Mouse (Mus musculus): ENCODE results near the gene Tenm3.
"Not testable (repeated sequence)": the region's sequence is repeated elsewhere in the genome, so short reads cannot be mapped to it uniquely, and the experiment has no call there.

Tenm3 gene

DNA sequence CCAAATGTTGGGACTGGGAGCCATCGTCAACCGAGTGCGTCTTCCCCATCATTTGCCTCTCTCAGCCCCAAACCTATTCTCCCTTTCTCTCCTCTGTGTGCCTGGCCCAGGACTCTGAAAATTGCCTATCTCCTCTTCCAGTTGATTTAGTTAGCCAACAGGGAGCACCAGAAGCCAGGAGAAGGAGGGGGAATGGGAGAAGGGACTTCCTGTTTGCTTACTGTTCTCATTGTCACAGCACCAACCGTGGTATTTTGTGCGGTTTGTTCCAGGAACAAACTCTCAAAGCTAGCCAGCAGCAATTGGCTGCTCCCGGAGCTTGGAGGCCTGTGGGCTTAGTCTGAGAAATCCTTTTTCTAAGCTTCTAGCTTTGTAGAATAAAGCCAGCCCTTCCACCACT, 636.2 kb downstream of the Tenm3 start:
- no peak for DNase-seq (ENCODE audit: low read depth, low spot score)

DNA sequence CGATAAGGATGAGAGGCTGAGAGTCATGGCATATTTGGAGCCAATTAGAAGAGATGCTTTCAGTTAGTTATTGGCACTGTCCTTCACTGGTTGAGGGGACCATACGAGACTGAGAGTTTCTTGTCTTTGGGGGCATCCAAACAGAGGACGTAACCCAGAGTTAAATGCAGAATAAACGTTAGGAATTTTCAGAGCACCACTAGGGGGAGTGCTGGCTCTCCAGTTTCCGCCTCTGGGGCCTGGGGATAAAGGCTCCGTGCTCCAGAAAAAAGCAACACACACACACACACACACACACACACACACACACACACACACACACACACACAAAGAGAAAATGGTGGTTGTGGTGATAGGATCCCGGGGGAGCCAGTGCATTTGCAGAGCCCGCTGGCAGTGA, 636.8 kb downstream of the Tenm3 start:
- no peak for DNase-seq (ENCODE audit: low read depth, low spot score)

DNA sequence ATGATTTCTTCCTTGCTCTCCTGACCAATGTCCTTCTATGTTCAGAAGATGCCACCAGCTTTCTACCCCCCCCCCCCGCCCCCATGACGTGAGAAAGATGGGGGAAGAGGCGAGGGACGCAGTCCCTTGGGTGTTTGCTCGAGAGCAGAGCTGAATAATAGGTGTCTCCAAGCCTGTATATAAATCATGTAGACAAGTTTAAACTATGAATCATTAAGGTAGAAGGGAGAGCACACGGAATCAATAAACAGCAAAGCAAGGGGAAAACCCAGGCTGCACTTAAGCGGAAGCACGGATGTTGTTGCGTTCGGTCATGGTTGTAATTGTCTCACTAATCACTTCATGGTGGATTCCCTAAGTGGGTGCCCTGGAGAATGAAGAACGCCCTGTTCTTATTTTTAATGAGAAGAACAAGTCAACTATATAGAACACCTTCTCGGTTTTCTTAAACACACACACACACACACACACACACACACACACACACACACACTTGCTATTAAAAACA, 638.9 kb downstream of the Tenm3 start:
- DNase-seq (ENCODE audit: low read depth, low spot score) = no peak

DNA sequence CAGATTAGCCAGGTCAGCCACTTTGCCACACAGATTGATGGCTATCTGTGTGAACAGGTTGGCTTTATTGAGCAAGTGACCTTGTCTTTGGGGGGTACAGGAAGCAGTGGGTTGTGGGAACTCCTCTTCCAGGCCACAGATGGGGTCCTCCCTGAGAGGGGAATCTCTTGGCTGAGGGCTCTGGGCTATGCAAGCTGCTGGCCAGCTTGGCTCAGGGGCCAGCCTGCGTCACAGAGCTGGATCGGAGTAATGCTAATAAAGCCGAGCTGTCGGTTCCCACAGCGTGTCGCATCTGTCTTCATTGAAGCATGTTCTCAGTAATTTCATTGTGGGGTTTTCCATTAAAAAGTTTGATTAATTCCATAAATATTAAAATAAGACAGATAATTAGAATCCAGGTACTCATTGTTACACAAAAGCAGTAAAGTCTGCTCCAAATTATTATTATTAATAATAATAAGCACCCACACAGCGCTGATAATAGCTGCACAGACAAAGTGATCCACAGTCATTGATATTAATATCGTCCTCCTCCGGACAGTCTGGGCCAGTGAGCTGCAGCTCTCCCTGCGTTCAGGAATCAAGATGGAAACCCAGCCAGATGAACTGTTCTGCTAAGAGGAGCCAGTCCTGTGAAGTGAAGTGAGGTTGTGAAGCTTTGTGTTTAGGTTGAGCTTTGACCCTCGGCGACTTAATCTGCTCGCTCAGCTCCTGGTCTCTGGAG, 639.5 kb downstream of the Tenm3 start:
- DNase-seq (ENCODE audit: low read depth, low spot score) = no peak

DNA sequence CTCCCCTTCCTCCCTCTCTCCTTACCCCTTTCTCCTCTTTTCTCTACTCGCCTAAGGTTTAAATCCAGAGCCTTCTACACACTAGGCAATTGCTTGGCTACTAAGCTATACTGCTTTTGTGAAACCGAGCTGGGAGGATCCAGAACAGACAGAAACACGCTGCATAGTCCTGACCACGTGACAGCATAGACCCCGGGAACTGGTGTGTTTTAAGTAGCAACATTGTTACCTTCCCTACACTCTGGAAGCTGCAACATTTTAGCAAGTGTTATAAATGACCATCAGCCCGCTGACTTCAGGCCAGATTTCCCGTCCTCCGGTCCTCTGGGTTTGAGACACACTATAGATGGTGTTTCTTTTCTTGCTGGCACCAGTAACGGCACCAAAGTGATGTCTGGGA, 640.1 kb downstream of the Tenm3 start:
- DNase-seq (ENCODE audit: low read depth, low spot score) = no peak

DNA sequence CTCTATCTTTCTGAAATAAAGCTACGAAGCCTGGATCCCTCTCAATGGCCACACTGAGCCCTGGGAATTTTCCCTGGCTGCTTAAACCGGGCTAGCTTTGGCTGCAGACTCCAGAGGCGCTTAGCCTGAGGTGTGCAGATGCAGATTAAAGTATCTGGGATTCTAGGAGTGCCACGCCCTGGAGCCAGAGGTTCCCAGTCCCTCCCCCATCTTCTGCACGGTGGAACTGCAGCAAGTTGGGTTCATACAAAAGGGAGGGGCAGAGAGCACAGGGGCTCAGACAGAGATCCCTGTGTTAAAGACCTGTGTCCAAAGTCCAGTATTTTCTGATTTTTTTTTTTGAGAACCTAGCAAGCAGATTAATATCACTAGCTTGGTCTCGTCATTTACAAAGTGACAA, 640.6 kb downstream of the Tenm3 start:
- DNase-seq (ENCODE audit: low read depth, low spot score) = no peak

DNA sequence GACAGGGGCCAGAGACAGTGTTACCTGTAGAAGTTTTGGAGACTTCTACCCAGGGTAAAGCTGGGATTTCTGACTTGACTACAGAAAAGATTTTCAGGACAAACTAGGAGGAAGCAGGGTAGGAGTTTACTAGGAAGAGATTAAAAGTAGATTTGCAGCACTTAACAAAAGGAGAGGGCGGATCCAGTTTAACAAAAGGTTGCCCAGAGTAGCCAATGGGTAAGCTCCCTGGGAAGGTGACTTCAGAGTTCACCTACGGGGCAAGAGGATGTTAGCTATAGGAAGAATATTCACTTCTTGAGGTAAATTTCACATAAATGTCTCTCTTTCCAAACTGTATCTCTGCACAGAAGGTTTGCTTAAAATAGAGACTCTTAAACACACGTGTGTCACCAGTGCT, 641.1 kb downstream of the Tenm3 start:
- DNase-seq (ENCODE audit: low read depth, low spot score) = no peak

DNA sequence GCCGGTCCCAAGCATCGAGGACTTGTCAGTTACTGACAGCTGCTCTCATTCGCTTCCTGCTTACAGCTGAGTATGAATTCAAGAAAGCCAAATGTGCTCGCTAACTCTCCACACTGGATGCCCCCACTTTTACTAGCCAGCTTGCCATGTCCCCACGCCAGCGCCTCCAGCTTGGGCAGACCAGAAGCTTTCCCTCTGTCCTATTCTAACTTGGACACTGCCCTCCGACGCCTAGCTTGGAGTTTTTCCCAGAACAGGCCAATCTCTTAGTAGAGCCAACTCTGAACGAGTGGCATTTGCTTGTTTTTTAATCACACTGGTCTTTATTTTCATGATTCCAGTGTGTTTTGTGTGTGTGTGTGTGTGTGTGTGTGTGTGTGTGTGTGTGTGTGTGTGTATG, 644.6 kb downstream of the Tenm3 start:
- no peak for DNase-seq (ENCODE audit: low read depth, low spot score)

DNA sequence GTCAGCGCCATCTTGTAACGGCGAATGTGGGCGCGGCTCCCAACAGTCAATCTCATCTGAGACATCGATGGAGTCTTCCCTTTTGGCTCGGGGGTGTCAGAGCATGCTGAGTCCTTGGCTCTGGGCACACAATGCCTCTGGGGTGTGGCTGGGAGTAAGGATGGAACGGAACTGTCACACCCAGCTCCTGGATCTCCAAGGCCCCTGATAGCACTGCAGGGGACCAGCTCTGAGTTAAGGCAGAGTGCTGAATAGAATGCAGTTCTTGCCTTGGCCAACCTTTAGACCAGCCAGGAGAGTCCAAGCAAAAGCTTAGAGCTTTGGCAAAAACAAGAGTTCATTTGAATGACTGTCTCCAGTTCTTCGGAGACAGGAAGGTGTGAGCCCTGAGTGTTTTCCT, 647.8 kb downstream of the Tenm3 start:
- DNase-seq (ENCODE audit: low read depth, low spot score) = no peak

DNA sequence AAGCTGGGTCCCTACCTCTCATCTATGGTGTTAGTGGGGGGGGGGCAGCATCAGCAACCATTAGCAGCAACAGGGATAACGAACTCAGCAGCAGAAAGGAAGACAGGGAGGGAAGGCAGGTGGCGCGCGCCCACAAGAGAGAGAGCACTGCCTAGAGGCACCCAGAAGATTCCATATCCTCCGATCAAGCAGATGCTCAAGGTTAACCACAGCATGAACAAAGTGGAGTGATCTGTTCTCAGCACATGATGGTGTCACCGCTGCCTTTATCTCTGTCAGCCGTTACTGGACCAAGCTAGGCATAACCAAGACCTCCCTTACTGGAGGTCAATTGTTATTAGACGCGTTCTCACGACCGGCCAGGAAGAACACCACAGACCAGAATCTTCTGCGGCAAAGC, 655.2 kb downstream of the Tenm3 start:
- no peak for DNase-seq (ENCODE audit: low read depth, low spot score)

DNA sequence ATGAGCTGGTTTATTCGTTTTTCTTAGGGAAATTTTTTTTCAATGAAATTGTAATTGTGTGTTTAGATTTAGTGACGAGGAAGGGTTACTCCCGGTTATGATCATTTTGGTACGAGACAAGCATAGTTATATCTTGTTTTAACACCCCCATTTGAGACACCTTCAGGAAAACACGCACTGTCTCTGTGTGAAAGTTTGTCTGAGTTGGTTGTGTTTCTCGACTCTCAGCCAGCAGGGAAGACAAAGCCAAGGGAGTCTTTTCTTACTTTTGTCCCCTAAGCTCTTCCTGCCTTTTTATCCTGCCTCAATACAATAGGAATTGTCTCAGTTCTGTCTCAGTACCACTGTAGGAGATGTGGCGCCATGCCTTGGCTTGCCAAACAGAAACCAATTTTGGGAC, 660.0 kb downstream of the Tenm3 start:
- DNase-seq (ENCODE audit: low read depth, low spot score) = no peak

DNA sequence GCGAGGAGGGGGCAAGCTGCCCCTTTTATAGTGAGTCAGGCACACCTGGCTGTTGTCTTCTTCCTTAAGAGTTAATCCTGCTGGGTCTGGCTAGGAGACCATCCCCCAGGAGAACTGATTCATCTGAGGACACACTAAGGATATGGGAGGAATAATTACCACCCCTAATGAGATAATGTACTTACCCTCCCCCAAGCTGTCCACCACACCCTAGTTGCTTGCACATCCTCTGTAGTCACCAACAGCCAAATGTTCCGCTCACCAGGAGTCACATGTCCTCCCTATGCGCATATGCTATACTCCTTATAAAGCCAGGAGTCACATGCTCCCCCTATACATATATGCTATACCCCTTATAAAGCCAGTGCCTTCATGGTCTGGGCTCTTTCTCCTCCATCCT, 662.8 kb downstream of the Tenm3 start:
- DNase-seq (ENCODE audit: low read depth, low spot score) = no peak

DNA sequence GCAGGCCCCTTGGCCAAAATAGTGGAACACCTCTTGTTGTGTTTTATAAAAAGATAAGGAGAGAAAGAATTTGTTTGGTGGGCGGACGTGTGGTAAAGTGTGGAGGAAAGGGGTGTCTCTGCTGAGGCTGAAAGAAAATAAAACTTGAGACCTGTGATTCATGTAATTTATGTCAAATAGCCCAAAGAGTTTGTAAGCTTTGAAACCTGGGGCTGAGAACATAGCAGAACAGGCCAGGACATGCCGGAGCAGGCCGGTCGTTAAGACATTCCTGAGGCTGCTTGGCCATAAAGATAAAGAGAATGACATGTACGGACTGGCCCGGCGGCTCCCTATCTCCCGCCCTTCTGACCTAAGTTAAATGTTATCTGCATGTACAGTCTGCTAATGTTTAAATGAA, 663.6 kb downstream of the Tenm3 start:
- DNase-seq (ENCODE audit: low read depth, low spot score) = not testable (repeated sequence)

DNA sequence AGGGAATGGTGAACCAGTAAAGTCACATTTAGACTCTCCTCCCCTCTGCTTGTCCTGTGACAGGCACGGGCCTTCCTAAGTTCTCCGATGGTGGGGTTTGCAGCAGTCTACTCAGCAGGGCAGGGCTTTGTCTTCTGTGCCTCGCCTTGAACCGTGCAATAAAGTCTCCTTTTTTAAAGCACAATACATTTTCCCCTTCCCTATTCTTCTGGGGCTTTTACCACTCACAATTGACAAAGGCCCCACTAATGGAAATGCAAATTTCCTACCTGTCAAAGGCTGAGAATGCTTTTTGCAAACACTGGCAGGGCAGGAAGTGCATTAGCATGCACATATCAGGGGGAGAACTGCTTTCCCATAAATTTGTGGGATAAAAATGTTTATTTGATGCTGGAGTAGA, 664.8 kb downstream of the Tenm3 start:
- no peak for DNase-seq (ENCODE audit: low read depth, low spot score)

DNA sequence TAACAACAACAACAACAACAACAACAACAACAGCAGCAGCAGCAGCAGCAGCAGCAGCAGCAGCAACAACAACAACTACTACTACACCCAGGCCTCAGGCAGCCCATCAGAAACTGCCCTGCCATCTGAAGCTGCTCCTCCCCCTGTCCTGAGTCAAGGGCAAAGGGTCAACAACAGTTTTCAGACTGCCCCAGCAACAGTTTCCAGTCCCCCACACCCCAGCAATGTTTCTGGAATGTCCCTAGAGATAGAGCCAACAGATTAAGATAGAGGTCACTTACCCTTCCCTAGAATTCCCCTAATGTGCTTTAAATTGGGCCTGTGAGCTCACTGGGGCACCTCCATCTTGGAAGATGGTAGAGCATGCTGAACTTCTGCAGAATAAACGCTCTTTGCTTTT, 665.9 kb downstream of the Tenm3 start:
- no peak for DNase-seq (ENCODE audit: low read depth, low spot score)

Measured in A20 (cell line).